Mouse (Mus musculus) neural tube, embryonic 11.5 days (tissue): ENCODE measurements at regions not wholly inside any gene's neighbourhood (a gene's known extent, or its start where the extent isn't known, plus 50 kb on each side); places are given as distances from the start of the nearest gene placed in this dataset.
A peak's percentile ranks its signal among the peaks of the same experiment; 100 is the strongest.

Source experiments
- ATAC-seq: fragments of 200-750 bp; cut with Nextera tagmentation; 2 replicates; pipeline ENCODE4 v1.8.0; 2017; ENCODE audit warnings: moderate number of reproducible peaks, mild to moderate bottlenecking, moderate TSS enrichment, moderate library complexity; ENCODE audit not compliant: insufficient read depth, low FRiP score, low TSS enrichment
- DNase-seq: peaks from one replicate; pipeline ENCODE4 v3.0.0-alpha.2; 2015; ENCODE audit warnings: low spot score
- H3K27ac ChIP-seq: fragments of 300-500 bp; sonication (generic); 2 replicates; pipeline ENCODE4 v1.5.1; 2014; ENCODE audit warnings: low read depth, mild to moderate bottlenecking, low read length
- H3K27me3 ChIP-seq: fragments of 300-500 bp; sonication (generic); 2 replicates; pipeline ENCODE4 v1.6.1; 2014; ENCODE audit warnings: mild to moderate bottlenecking, low read length, mixed read lengths; ENCODE audit not compliant: control insufficient read depth, insufficient read depth
- H3K36me3 ChIP-seq: fragments of 300-500 bp; sonication (generic); 2 replicates; pipeline ENCODE4 v1.6.1; 2014; ENCODE audit warnings: mild to moderate bottlenecking, low read length, moderate library complexity, mixed read lengths; ENCODE audit not compliant: control insufficient read depth, insufficient read depth
- H3K4me1 ChIP-seq: fragments of 300-500 bp; sonication (generic); 2 replicates; pipeline ENCODE4 v1.6.1; 2014; ENCODE audit warnings: low read length, mixed read lengths; ENCODE audit not compliant: control insufficient read depth, insufficient read depth
- H3K4me2 ChIP-seq: fragments of 300-500 bp; sonication (generic); 2 replicates; pipeline ENCODE4 v1.6.1; 2014; ENCODE audit warnings: low read depth, mild to moderate bottlenecking, moderate library complexity
- H3K4me3 ChIP-seq: fragments of 300-500 bp; sonication (generic); 2 replicates; pipeline ENCODE4 v1.5.1; 2014; ENCODE audit warnings: low read depth, low read length
- H3K9ac ChIP-seq: fragments of 300-500 bp; sonication (generic); 2 replicates; pipeline ENCODE4 v1.6.1; 2014; ENCODE audit warnings: mild to moderate bottlenecking, low read length
- H3K9me3 ChIP-seq: fragments of 300-500 bp; sonication (generic); 2 replicates; pipeline ENCODE4 v1.6.1; 2016; ENCODE audit warnings: low read length; ENCODE audit not compliant: control insufficient read depth
- WGBS: fragments of 180-500 bp; shearing (Covaris S2); extraction: QIAGEN DNeasy Blood & Tissue Kit; methylation state at CpG from one replicate; pipeline ENCODE4 v1.1.7; 2014; 5-methylcytosine and 5-hydroxymethylcytosine counted together

DNA sequence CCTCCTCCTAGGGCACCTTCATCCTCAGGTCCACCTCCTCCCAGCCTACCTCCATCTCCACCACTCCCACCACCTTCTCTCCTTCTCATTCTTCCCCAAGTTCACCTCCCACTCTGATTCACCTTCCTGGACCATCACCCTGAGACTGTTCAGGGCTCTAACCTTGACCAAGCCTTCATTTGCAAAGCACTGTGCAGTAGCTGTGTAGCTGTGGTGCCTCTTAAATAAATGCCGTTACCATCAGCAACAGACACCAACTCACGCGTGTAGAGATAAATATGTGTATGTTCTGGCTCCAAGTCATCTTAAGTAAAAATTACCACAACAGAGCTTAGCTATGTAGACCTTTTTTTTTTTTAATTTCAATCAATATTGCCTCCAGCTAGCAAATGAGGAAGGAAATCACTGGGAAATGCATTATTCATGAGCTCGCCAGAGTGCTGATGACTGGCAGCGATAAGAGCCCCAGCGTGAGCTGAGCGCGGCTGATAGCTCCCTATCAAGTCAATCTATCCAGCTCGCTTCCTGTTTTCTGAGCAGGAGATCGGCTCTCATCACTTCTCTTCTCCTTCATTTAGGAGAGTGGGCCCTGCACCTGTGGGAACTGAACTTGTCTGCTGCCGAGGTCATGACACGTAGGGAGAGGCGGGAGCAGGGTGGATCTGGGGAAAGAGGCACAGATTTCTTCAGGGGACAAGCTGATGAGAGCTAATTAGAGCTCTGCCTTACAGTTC is 185.9 kb upstream of the Six2 start:
- DNase-seq: peak; percentile 32
- H3K4me2 ChIP-seq: no peak overlapping the region
- no peak overlapping the region for H3K27ac ChIP-seq
- H3K4me3 ChIP-seq: no peak overlapping the region
- 33% methylated on average over 13 of the region's 13 CpGs for WGBS
- H3K4me1 ChIP-seq: no peaks in the 10 kb centered on the region
- H3K9ac ChIP-seq: no peak overlapping the region
- 0 out of 2 replicates have a peak, but pooled peaks cover 2% of the 10 kb centered on the region for H3K27me3 ChIP-seq
- H3K9me3 ChIP-seq: no peaks in the 10 kb centered on the region
- ATAC-seq: no peak
- no peaks in the 10 kb centered on the region for H3K36me3 ChIP-seq

DNA sequence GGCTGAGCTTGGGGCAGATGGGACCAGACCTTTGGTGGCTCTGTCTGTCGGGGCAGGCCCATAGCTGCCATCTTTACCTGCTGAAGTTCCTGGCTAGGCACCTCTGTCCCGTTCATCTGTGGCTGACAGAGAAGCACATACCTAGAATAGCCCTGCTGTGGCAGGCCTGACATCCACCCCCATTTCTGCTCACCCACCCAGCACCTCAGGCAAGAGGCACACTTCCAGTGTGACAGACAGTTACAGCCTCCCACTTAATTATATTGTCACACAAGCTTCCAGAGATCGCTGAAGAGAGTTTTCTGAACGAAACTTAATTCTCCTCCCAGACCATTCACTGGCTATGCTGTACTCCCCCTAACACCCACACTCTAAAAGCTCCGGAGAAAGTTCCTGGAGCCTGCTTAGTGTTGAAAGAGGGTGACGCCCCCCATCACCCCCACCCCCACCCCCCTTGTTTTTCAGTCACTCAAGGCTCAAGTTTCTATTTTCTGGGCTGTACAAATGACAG is 184.9 kb upstream of the Six2 start:
- Histone ChIP-seq H3K4me2 (no peak overlapping the region), H3K9ac (no peak overlapping the region), H3K27me3 (0 out of 2 replicates have a peak, but pooled peaks cover 2% of the 10 kb centered on the region), H3K4me1 (no peaks in the 10 kb centered on the region), H3K4me3 (no peak overlapping the region), H3K36me3 (no peaks in the 10 kb centered on the region), H3K9me3 (no peaks in the 10 kb centered on the region), H3K27ac (no peak overlapping the region)
- ATAC-seq (no peak), DNase-seq (no peak)
- 50% methylated on average over 6 of the region's 6 CpGs for WGBS

DNA sequence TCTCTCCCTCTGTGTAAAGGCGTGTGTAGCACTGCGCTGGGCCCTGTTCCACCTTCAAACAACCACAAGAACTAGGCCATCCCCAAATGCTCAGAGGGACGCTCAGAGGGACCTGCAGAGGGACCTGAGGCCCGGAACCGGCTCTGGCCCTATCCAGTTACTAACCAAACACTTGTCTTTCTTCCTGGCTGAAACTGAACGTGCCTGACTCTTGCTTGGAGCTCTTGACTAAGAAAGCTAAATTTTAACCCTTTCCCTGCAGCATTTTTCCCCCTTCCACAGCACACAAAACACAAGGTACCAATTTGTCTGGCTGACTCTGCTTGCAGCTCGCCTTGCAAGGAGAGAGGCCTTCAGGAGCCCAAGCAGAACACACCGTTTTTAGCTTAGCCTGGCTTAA is 182.3 kb upstream of the Six2 start:
- Histone ChIP-seq H3K4me2 (no peak overlapping the region), H3K9ac (no peak overlapping the region), H3K4me3 (no peak overlapping the region), H3K27me3 (0 out of 2 replicates have a peak, but pooled peaks cover 2% of the 10 kb centered on the region), H3K9me3 (no peaks in the 10 kb centered on the region), H3K36me3 (no peaks in the 10 kb centered on the region), H3K27ac (no peak overlapping the region), H3K4me1 (no peaks in the 10 kb centered on the region)
- DNase-seq: no peak
- 43% methylated on average over 8 of the region's 8 CpGs for WGBS
- ATAC-seq: no peak

DNA sequence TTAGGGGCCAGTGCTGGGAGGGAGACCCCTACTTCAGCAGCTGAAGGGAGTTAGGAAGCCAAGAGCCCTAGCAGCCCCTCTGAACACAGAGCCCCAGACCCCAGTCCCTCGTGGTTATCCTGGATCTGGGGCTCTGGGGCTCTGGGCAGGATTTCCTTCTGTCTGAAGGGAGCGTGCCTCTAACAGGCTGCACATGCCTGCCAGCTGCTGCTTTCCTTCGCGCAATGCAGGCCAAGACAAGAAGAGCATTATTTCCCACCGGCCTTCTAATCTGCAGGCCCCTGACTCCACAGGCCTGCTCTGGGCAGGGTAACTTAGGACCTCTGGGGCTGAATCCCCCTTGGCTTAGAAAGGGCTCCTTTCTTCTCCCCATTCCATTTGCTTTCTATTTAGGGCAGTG is 181.1 kb upstream of the Six2 start:
- ATAC-seq: no peak
- no peaks in the 10 kb centered on the region for H3K36me3 ChIP-seq
- 36% methylated on average over 5 of the region's 5 CpGs for WGBS

DNA sequence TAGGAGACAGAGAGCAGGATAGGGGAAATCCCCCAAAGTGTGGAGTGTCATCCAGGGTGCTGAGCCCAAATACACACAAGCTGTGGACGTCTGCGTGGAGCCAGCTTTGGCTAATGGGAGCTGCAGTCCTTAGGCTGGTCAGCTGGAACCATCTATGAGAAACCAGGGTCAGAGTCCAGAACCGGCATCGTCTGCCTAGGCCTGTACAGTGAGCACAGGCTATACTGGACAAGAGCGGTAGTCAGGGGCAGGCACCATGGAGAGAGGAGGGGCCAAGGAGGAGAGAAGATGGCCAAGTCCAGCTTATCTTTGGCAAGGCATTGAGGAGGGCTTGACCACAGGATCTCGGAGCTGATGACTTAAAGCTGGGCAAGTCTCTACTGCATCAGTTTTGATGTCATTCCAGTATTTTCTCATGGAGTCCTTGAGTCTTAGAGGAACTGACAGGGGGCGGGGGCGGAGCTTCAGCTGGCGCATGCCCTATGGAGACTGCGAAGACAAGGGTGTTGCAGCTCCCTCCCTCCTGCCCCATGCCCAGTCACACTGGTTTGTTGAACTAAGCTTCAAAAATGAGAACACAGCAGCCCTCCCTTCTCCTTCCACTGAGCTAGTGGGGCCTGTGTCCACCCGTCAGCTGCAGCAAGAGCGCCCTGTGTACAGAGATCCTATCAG is 180.0 kb upstream of the Six2 start:
- WGBS: 83% methylated on average over 12 of the region's 12 CpGs
- no peaks in the 10 kb centered on the region for H3K27me3 ChIP-seq
- DNase-seq (no peak), ATAC-seq (no peak)
- no peak overlapping the region for H3K4me2 ChIP-seq
- no peaks in the 10 kb centered on the region for H3K36me3 ChIP-seq
- no peaks in the 10 kb centered on the region for H3K4me1 ChIP-seq
- no peak overlapping the region for H3K27ac ChIP-seq
- H3K9me3 ChIP-seq: no peaks in the 10 kb centered on the region
- H3K4me3 ChIP-seq: no peak overlapping the region
- H3K9ac ChIP-seq: no peak overlapping the region

More for the DNA sequence above, 181.1 kb upstream of the Six2 start:
- H3K4me3 ChIP-seq: no peak overlapping the region
- no peak overlapping the region for H3K9ac ChIP-seq
- H3K4me2 ChIP-seq: no peak overlapping the region
- H3K27me3 ChIP-seq: 0 out of 2 replicates have a peak, but pooled peaks cover 2% of the 10 kb centered on the region
- no peaks in the 10 kb centered on the region for H3K9me3 ChIP-seq
- DNase-seq: peak; percentile 42
- H3K4me1 ChIP-seq: no peaks in the 10 kb centered on the region
- no peak overlapping the region for H3K27ac ChIP-seq

DNA sequence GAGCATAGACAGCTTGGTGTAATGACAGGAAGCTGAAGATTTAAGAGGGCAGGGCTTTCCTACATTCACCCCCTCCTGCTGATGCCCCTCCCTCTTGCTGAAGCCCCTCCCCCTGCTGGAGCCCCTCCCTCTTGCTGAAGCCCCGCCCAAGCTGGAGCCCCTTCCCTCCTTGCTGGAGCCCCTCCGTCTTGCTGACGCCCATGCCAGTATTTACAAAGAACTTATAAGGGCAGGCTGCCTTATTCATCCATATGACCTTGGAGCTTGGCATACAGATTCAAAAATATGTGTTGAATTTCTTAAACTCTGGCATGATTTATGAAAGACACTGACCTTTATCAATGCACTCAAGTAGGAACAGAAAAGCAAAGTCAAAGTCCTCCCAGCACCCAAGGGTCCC is 178.5 kb upstream of the Six2 start:
- Histone ChIP-seq H3K4me2 (no peak overlapping the region), H3K27ac (no peak overlapping the region), H3K4me1 (no peaks in the 10 kb centered on the region), H3K27me3 (no peaks in the 10 kb centered on the region), H3K9me3 (no peaks in the 10 kb centered on the region), H3K9ac (no peak overlapping the region), H3K36me3 (no peaks in the 10 kb centered on the region), H3K4me3 (no peak overlapping the region)
- ATAC-seq: no peak
- DNase-seq: no peak
- 79% methylated on average over 3 of the region's 3 CpGs for WGBS

DNA sequence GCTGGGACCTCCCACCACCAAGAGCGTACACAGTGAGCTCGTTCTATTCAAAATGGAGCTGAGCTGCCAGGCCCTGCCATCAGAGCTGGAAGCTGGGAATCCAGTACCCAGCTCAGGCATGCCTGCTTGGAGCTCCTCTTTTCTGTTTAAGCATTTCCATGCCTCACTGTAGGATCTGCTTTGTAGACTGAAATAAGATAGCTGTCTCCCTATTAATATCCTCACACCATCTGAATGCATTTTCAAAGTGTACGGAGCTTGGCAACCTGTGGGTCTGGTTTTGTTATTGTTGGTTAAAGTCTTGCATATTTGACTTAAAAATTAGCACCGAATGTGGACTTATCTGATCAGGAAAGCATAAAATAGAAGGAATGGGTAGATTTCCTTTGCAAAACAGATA is 177.9 kb upstream of the Six2 start:
- DNase-seq (no peak), ATAC-seq (no peak)
- 92% methylated on average over 4 of the region's 4 CpGs for whole genome bisulfite sequencing
- no peak overlapping the region for H3K4me3 ChIP-seq
- no peaks in the 10 kb centered on the region for H3K27me3 ChIP-seq
- H3K27ac ChIP-seq: no peak overlapping the region
- H3K9ac ChIP-seq: no peak overlapping the region
- no peak overlapping the region for H3K4me2 ChIP-seq
- no peaks in the 10 kb centered on the region for H3K9me3 ChIP-seq
- H3K4me1 ChIP-seq: no peaks in the 10 kb centered on the region
- no peaks in the 10 kb centered on the region for H3K36me3 ChIP-seq

DNA sequence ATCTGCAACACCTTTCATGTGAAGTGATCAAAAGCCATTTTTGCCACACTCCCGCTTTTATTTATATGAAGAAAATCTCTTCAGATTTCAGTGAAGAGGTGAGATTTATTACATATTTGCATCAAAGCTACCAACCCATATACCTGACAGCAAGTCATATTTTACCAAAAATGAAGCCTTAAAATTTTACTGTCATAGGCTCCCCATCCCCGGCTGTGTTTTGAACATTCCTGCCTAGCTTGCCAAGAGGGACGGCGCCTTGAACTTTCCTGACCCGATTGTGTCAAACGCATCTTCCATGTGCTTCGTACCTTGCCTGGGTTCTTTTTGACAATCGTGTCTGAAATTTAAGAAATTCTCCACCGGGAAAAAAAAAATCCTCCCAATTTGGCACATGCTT is 173.3 kb upstream of the Six2 start:
- Histone ChIP-seq H3K4me1 (no peaks in the 10 kb centered on the region), H3K4me3 (no peak overlapping the region), H3K27ac (no peak overlapping the region), H3K4me2 (no peak overlapping the region), H3K9me3 (no peaks in the 10 kb centered on the region), H3K9ac (no peak overlapping the region), H3K36me3 (no peaks in the 10 kb centered on the region), H3K27me3 (no peaks in the 10 kb centered on the region)
- no peak for ATAC-seq
- DNase-seq: no peak
- WGBS: 79% methylated on average over 9 of the region's 9 CpGs

DNA sequence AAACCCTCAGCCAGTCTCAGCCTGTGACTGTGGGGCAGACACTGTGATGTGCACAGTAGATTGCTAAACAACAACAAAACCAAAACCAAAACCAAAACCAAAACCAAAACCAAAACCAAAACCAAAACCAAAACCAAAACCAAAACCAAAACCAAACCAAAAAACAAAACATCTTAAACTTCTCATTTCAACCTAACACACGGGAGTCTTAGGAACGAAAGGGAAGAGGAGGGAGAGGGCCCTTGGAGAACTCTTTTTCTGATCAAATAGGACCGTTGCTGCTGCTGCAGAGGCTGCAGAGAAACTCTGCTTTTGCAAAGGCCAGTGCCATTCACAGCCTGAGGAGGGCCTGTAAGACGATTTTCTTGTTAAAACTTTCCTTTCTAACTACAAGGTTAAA is 172.7 kb upstream of the Six2 start:
- WGBS: 75% methylated on average over 4 of the region's 4 CpGs
- ATAC-seq (no peak), DNase-seq (no peak)
- Histone ChIP-seq H3K27me3 (no peaks in the 10 kb centered on the region), H3K4me1 (no peaks in the 10 kb centered on the region), H3K9ac (no peak overlapping the region), H3K4me2 (no peak overlapping the region), H3K9me3 (no peaks in the 10 kb centered on the region), H3K4me3 (no peak overlapping the region), H3K27ac (no peak overlapping the region), H3K36me3 (no peaks in the 10 kb centered on the region)
